Mouse (Mus musculus): ENCODE measurements around the gene Ppan. TPM values are rescaled to one million over a fixed set of nuclear protein-coding genes. Genes with fewer than 3 reads are reported as not detected.

The Ppan gene
- total RNA-seq (2022) = 1 to 10 TPM; 7.0 to 7.4 (median 7.1) TPM

- DNase-seq (ENCODE audit: low spot score) = peak; percentile 96
Observed at GRCm38 (mm10) chr9:20887704-20888385, at the start of gene Ppan. Ppan (plus strand) TSS chr9:20888175.

GRCm38 (mm10) chr9:20838931-20839330 is 49.0 kb upstream of the Ppan start:
- DNase-seq (ENCODE audit: low spot score) = no peak

GRCm38 (mm10) chr9:20842211-20842610 is 45.8 kb upstream of the Ppan start:
- no peak for DNase-seq (ENCODE audit: low spot score)

GRCm38 (mm10) chr9:20842670-20843069 is 45.3 kb upstream of the Ppan start:
- DNase-seq (ENCODE audit: low spot score) = peak; percentile 23

GRCm38 (mm10) chr9:20850179-20850578 is 37.8 kb upstream of the Ppan start:
- no peak for DNase-seq (ENCODE audit: low spot score)

GRCm38 (mm10) chr9:20857131-20857530 is 30.8 kb upstream of the Ppan start:
- DNase-seq (ENCODE audit: low spot score) = no peak

GRCm38 (mm10) chr9:20859926-20860325 is 28.0 kb upstream of the Ppan start:
- no peak for DNase-seq (ENCODE audit: low spot score)

GRCm38 (mm10) chr9:20861821-20862220 is 26.2 kb upstream of the Ppan start:
- no peak for DNase-seq (ENCODE audit: low spot score)

- DNase-seq (ENCODE audit: low spot score) = no peak
Observed at GRCm38 (mm10) chr9:20862225-20862624, 25.8 kb upstream of the Ppan start.

- DNase-seq (ENCODE audit: low spot score) = no peak
Observed at GRCm38 (mm10) chr9:20866879-20867278, 21.1 kb upstream of the Ppan start.

- DNase-seq (ENCODE audit: low spot score) = no peak
Observed at GRCm38 (mm10) chr9:20868448-20869001, 19.4 kb upstream of the Ppan start, which contains the start of gene A230050P20Rik. A230050P20Rik (plus strand) TSS chr9:20868642.

GRCm38 (mm10) chr9:20869246-20869645 is 18.7 kb upstream of the Ppan start:
- DNase-seq (ENCODE audit: low spot score) = no peak

GRCm38 (mm10) chr9:20870211-20871173 is 17.5 kb upstream of the Ppan start:
- DNase-seq (ENCODE audit: low spot score) = no peak

- DNase-seq (ENCODE audit: low spot score) = no peak
Observed at GRCm38 (mm10) chr9:20872991-20873390, 15.0 kb upstream of the Ppan start.

GRCm38 (mm10) chr9:20873521-20873920 is 14.5 kb upstream of the Ppan start:
- no peak for DNase-seq (ENCODE audit: low spot score)

- DNase-seq (ENCODE audit: low spot score) = no peak
Observed at GRCm38 (mm10) chr9:20875021-20875790, 12.8 kb upstream of the Ppan start.

GRCm38 (mm10) chr9:20876318-20877117 is 11.5 kb upstream of the Ppan start:
- no peak for DNase-seq (ENCODE audit: low spot score)

- no peak for DNase-seq (ENCODE audit: low spot score)
Observed at GRCm38 (mm10) chr9:20877118-20878040, 10.6 kb upstream of the Ppan start.

GRCm38 (mm10) chr9:20878041-20878709 is 9.8 kb upstream of the Ppan start:
- peak; percentile 99 for DNase-seq (ENCODE audit: low spot score)

Data from heart, adult 8-10 months (tissue).